Mouse (Mus musculus) inflammation-experienced regulatory T-cells, adult 6 months (primary cell): Measurements from ENCODE around the gene Pou2f2. TPM values are rescaled to one million over a fixed set of nuclear protein-coding genes. Genes with fewer than 3 reads are reported as not detected.

Experiments
- ATAC-seq: one replicate; pipeline ENCODE4 v1.8.0; 2017
- polyA plus RNA-seq, 3 experiments: library from polyadenylated mRNA; unstranded; fragments of 100-300 nt; shearing (Covaris generic); gene quantifications; one replicate each; pipeline ENCODE4 v1.2.1; 2017

The Pou2f2 gene
- polyA plus RNA-seq, 3 experiments from 2014 or later: 18.1 to 32.0 (median 30.0) TPM

DNA sequence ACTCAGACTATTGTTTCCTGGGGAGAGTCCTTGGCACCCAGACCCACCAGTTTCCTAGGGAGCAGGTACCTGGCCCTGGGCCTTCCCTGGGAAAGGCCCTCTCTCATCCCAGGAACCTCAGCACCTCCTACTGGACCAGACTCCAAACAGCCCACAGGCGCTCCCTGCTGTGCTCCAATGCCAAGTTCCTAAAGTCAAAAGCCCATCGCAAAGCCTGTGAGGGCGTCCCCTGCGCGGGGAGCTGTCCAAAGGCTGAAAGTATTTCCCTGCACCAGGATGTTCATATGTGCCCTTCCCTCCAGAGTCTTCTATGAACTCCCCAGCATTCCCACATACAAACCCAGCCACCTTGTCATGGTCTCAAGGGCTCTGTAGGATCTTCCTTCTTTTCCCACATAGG lies 37.8 kb downstream of the Pou2f2 start:
- no peak for ATAC-seq

DNA sequence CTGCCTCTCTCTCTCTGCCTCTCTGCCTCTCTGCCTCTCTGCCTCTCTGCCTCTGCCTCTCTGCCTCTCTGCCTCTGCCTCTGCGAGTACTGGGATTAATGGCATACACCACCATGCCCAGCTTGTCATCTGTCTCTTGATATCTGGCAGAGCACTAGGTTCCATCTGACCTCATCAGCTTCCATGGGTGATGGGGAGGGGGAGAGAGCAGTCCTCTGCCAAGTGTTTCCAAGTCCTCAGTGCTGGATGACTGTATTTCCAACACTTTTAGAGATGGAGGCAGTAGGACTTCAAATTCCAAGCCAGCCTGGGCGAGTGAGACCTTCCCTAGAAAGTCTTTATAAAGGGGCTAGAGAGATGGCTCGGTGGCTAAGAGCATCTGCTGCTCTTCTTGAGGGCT lies 42.0 kb downstream of the Pou2f2 start:
- no peak for ATAC-seq

DNA sequence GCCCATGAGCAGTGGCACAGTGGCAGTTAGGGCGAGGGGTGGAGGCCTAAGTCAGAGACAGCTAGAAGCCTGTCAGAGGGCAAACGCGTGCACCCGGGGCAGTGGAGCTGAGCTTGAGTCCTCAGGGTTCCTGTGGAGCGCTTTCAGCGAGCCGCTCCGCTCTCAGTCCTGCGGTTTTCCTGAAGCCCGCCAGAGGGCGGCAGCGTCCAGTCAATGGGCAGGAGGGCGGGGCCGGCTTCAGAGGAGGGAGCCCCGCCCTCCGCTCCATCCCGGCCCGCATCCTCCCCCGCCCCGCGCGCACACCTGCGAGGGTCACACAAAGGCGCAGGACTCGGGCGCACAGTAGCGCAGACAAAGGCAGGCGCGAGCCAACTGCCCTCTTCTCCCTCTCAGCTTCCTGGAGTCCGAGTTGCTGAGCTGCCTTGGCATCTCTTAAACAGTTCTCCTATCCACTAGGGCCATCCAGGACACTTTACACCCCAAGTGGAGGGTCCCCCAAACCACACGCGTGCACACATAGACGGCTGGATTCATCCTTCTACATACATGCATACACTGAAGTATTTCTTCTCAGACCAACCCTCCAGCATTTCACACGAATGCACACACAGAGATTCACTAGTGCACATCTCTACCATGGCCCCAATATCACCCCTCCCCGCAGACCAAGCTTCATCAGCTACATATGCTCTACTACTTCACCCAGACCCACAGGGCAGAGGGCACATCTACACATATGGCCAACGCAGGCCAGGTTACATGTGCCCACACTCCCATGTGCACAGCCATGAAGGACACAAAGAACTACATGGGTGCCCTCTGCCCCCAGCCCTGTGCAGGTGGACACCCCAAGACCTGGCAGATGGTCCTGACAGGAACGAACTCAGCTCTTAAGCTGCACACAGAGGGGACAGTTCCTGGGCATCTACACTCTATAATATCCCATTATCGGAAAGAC lies 46.2 kb downstream of the Pou2f2 start:
- ATAC-seq: peak; percentile 65

DNA sequence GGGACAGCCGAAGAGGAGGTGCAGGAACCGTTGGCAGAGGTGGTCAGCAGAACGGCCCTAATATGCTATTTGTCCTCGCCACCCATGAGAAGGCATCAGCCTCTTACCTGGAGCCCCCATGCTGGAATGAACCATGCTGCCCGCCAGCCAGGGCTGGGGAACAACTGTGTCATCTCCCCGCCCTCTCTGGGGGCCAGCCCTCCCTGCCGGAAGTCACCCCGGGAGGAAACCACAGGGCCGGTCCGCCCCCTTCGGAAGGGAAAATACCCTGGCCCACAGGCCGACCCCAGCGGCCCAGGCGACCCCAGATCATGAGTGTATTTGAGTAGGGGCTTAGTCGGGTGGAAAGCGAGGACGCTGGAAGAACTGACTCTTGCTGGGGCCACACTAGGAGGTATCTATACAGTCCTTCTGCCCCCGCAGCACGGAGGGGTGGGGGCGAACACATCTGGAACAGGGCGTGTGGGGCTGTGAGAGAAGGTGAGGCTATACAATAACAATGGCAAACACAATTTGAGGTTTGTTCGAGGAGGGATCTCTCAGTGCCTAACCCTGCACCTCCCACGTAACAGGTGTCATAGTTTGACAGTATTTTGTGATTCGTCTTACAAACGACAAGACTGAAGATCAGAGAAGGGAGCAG lies 47.1 kb downstream of the Pou2f2 start:
- peak; percentile 87 for ATAC-seq

DNA sequence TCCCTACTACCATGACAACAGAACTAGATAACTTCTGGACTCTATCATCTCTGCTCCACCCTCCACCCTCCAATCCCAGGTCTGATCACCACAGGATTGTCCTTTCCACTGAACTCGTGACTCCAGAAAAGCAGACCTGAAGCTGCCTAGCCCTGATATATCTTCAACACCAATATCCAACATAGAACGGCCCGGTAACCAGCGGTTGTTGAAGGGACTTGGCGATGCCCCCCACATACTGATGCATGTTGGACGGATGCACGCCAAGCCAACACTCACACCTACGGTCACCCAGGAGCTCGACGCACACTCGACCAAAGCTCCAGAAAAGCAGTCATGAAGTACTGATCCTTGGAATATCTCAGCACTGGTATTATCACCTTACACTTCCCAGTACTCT lies 48.3 kb downstream of the Pou2f2 start:
- no peak for ATAC-seq

DNA sequence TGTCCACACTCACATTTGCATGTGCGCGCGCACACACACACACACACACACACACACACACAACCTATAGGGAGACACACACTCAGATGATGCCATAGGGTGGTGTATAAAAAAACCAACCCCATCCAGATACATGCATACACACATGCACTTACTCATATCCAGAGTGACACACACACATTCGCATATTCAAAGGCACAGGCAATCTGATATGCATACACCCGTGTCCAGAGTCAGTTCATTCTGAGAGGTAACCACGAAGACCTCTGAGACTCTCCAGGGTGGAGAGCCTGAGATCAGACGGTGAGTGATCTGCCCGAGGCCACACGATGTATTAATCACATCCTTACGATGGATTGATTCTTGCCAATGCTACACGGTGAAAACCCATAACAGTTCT lies 49.0 kb downstream of the Pou2f2 start:
- ATAC-seq: no peak

DNA sequence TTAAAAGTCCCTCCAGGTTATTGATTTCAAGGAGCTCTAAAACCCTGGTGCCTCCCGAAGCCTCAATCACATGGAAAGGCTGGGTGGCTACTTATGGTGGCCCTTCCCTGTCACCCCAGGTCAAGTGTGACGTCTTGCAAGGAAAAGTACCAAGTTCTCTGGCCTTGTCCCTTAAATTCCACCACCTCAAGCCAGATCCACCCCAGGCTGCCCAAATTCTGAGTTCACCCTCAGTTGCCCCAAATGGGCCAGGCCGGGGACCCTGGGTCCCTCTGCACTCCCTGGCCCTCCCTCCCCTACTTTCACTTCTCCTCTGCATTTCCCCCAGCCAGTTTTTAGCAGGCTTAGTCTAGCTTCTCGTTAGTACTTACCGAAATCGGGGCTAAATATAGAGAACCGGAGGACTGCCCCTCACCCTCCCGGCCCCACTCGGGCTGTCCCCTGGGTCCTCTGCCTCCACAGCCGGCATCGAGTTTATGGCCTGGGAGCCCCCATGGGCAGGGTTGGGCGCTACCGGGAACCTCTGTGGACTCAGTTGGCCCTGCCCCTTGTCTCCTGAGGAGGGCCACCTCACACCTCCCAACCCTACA lies 50.0 kb downstream of the Pou2f2 start:
- no peak for ATAC-seq

DNA sequence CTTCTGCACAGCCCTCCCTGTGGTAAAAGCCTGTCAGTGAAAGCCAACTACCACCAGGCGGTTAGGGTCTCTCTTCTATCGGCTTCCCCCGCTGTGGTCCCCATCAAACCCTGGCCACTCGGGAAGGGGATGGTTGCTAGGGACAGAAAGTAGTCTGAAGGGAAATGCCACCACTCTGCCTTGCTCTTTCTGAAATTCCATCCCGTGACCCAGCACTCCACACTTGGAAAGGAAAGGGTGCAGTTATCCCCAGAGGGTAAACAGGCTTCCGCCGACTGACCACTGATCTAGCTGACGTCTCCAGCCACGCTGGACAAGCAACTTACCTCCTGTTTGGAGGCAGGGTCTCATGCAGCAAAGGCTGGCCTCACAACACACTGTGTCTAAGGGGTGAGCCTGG lies 51.6 kb downstream of the Pou2f2 start:
- no peak for ATAC-seq

DNA sequence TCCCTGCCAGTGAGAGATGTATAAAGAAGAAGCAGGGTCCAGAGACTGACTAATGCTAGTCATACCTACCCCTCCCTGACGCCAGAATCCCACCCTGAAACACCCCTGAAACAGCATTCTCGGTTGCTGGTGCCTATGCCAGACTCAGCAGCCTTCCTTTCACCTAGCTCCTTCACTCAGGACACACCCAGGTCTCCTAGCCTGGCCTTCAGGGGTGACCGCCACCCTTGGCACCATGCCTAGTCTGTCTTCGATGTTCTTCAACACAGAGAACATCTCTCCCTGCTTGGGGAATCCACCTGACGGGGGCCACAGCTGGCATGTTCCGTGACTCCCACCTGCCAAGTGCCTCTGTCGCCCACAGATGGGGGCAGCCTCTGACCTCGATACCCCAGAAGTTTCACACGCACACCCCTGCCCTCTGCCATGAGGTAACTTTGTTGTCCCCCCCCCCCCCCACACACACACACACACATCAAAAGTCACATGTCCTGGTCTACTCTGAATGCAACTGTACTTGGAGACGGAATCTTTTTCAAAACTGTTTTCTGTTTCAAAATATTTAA lies 53.7 kb downstream of the Pou2f2 start:
- ATAC-seq: no peak

DNA sequence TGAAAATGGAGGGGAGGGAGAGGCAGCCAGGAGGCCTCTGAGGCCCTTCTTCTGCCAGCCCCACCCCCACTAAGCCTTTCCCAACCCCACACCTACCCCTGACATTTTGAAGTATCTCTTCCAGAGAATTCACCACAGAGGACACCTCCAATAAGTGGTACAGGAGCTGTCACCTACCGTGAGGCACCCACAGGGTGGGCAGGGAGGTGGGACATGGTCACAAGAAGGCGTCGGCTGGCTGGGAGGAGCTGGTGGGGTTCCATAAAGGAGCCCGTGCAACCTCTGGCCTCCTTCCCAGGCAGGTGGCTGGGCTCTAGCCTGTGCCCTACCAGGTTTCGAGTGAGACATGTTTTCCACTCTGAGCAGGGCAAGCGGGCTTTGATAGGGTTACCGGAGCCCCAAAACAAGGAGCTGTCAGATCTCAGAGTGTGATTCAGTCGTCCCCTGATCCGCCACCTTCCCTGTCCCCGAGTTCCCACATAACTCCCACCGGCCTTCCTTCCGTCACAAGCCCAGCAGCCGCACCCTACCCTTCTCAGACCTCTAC lies 58.2 kb downstream of the Pou2f2 start:
- ATAC-seq: peak; percentile 19

DNA sequence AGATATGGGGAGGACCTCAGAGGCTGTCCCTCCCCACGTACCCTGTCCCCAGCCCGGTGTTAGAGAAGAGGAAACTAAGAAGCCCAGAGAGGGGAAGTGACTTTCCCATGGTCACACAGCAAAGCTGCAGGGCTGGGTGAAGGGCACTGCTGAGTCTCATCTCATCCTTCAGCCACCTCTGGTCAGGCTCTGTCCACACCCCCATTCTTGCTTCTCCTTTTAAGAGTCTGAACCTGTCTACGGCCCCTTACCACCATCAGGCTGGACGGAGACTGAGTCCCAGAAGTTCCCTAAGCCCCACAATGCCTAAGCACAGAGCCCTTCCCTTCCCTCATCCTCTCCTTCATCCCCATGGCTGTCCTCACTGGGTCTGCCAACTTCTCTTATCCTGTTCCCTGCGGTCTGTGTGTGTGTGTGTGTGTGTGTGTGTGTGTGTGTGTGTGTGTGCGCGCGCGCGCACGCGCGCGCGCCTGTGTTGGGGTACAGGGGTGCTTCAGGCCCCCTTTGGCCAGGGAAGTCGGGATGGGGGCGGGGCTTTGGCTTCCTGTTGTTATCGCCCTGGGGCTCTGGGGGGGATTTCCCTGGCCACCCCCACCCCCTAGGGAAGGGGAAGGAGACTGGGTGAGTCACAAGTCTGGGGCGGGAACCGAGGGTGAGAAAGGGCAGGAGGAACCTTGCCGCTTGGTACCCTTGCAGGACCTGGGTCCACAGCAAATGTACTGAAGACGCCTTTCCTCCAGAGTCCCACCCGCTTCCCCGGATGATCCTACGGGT lies 59.3 kb downstream of the Pou2f2 start:
- peak; percentile 88 for ATAC-seq

DNA sequence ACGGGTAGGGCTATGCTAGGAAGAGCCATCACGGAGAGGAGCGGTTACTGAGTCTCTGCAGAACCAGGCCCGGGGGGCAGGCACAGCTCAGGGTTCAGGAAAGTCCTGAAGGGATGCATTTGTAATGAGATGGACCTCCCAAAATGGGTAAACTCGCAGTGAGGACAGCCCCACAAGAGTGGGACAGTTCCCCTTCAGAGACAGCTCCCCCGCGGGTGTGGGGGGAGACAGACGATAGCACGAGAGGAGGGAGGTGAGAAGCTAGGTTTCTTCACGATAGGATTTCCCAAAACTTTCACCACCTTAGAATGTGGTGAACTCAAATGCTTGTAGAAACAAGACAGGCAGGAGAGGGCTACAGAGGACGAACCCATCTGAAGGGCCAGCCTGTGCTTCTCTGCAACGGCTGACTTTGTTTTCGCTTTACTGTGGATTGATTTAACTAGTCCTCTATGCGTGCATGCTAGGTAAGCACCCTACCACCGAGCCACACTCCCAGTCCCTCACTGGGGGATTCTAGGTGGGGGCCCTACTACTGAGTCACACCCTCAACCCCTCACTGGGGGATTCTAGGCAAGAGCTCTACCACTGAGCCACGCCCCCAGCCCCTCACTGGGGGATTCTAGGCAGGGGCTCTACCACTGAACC lies 66.4 kb downstream of the Pou2f2 start:
- ATAC-seq: no peak

DNA sequence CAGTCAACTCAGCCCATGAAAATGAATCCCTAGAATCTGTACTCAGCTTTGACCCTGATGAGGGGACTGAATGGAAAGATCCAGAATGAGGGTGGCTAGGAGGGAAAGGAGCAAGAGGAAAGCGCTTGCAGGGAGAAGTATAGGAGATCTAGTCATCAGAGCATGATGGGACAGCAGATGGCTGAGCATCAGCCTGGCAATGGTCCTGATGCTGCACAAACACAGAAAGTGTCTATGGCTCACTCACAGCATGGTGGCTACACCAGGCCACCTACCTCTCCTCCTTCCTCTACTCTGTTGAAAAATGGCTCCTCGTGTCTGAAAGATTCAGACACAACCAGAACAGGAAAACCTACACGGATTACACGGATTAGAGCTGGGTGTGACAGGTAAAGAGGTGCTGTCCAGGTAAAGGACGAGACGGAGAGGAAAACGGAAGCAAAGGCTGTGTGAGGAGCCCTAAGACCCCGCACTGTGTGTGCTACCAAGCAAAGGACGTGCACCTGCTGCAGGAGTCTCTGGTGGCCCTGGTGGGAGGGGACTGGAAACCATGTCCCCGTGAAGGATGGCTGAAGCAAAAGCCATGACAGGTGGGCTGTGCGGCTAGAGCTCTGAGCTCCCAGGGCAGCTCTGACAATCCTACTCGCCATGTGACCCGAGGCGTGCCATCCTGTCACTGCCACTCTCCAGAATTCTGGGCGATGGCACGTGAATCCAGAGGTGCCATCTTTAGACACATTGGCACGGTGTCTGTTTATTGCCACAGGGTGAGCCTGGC lies 67.2 kb downstream of the Pou2f2 start:
- ATAC-seq: no peak

DNA sequence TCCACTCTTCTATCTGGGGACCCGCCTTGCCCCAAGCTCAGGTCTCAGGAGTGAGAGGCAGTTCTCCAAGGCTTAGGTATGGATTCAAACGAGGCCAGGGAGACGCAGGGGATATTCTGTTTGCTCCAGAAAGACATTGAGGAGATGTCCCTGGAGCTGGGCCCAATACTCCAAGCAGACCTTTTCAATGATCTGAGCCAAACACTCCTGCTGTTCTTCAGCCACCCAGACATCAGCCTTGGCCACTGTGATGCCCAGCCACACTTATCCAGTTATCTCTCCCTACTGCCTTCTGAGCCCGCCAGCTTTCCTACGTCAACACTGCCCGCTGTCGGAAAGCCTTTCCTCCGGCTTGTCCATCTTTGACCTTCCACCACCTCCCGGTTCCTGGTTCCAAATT lies 69.2 kb downstream of the Pou2f2 start:
- ATAC-seq: no peak

DNA sequence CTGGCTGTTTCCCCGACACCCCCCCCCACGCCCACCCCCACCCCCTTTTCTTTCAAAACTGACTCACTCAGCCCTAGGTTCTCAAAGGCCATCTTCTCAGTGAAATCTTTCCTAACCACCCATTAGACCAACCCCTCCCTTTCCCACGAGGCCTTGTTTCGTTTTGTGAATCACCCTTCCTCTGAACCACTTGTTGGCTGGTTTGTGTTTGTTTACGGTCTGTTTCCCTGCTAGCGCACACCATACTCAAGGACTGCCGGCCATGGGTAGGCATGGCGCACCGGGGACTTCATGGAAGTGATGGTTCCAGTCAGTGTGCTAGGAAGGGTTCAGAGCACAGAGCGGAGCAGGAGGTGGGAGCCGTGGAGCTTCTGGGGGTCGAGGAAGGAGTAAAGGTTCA lies 70.2 kb downstream of the Pou2f2 start:
- no peak for ATAC-seq

DNA sequence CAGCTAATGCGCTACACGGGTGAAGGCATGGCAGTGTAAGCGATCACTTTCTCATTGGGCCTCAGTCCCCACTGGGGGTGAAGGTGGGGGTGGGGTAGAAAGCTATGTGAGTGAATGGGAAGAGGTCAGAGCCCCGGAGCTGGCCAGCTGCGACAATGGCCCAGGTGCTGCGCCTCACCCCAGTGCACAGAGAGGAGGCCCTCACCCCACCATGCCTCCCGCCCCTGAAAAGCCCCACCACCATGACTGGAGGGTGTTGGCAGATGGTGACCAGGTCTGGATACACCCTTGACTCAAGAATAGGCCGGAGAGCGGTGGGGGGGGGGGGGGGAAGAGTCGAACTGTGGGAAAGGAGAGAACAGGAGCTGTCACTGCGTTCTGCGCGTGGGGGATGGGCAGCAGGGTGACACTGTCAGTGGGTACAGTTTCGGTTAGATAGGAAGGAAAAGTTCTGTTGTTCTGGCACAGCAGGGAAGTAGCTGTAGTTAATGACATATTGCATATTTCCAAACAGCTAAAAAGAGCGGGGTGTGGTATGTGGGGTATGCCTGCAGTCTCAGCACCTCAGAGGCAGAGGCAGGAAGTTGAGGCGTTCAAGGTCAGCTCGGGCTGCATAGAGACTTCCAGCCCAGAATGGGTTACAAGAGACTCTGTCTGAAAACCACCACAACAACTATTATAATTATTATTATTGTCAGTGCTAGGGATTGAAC lies 72.6 kb downstream of the Pou2f2 start:
- peak; percentile 51 for ATAC-seq

DNA sequence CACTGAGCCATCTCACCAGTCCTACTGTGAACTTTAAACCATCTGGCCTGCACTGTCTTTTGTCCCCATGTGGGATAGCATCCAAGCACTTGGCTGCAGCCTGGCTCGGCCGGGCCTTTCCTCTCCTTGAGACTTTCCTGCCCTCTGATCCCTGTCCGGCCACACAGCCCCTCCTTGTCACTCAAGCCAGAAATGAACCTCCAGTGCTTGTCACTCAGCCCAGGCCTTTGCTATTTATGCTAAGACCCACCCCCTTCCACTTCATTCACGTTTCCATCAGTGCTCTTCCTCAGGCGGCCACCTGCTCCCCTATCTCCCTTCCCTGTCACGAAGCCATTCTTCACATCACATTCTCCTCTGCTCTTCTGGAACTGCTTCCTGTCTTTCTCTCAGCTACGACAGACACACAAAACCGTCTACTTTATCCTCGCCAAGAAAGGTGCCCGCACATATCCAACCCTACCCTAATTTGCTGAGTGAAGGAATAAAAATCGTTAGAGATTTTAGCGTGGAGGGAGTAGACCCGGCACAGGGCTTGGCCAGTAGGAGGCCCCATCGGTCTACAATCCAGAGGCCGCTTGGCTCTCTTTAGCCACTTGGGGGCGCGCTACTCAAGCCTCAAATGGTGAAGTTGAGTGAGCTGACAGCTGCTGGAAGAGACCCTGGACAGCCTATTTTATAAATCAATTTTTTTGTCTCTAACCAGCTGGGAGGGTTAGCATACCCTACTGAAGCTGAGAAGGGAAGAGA lies 73.9 kb downstream of the Pou2f2 start:
- peak; percentile 82 for ATAC-seq

DNA sequence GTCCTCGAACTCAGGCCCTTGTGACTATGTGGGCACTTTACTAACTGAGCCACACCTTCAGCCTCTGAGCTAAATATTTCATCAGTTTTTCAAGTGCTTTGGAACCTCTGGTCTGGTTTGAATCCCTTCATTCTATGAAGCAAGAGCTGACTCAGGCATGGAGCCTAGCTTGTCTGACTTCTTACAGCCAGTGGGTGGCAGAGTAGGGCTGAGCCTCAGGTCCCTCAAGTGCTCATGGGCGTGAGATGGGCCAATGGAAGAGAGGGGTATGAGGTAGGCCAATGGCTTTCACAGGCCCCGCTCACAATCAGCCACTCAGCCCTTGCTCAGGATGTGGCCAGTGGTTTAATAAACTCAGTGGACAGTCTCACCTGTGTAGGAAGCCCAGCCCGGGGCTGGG lies 79.9 kb downstream of the Pou2f2 start:
- no peak for ATAC-seq

DNA sequence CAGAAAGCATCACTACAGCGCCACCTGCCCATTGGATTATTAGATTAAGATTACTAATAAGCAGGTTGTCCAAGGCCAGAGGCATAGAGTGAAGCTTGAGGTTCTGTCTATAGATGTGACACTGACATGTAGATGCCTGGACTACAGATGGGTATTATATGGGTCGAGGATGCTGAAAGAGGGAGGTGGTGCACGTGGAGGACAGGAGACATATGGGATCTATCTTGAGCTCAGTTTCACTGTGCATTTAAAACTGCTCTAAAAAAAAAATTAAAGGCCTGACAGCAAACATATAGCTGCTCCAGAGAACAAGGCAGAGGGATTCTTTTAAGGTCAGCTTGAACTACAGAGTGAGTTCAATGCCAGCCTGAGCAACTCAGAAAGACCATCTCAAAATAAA lies 81.4 kb downstream of the Pou2f2 start:
- ATAC-seq: no peak
